8 mouse cellular contexts compared by ENCODE assay signal in genomic region chr5:74530785-74531184, GRCm38 (mm10). TPM values are rescaled to one million over a fixed set of nuclear protein-coding genes. Genes with fewer than 3 reads are reported as not detected.
DNase-seq lines count a peak whose midpoint lies in the region; ATAC-seq and TF ChIP-seq lines count a peak whose summit lies in the region.

No protein-coding gene starts in this region.

- H3K4me2 ChIP-seq in heart, embryonic 15.5 days: peak overlapping the region; percentile 97
- peak overlapping the region; percentile 95 for H3K4me2 ChIP-seq in hindbrain, embryonic 11.5 days (replicated peaks; ENCODE audit: low read depth, low read length)
- H3K4me2 ChIP-seq in midbrain, embryonic 12.5 days (replicated peaks): peak overlapping the region; percentile 98

- no peaks in the 10 kb centered on the region for H3K9me3 ChIP-seq in heart, embryonic 15.5 days (replicated peaks)
- no peaks in the 10 kb centered on the region for H3K9me3 ChIP-seq in MEL (replicated peaks; ENCODE audit: insufficient read depth, low read length)
- H3K9me3 ChIP-seq in hindbrain, embryonic 11.5 days (ENCODE audit: control insufficient read depth, low read length): no peaks in the 10 kb centered on the region
- H3K9me3 ChIP-seq in midbrain, embryonic 12.5 days: no peaks in the 10 kb centered on the region

- TF ChIP-seq CTCF in MEL (IDR thresholded peaks at IDR 0.05 in 2 of 3, conservative IDR thresholded peaks at IDR 0.05 in 1 of 3; ENCODE audit: control insufficient read depth in 1 of 3, insufficient read depth in 1 of 3, low read depth in 2 of 3, low read length in 3 of 3, poor library complexity in 1 of 3, severe bottlenecking in 1 of 3): no peak

- no peak for TF ChIP-seq POLR2A in MEL (IDR thresholded peaks at IDR 0.05; ENCODE audit: control insufficient read depth in 1 of 2, insufficient read depth in 1 of 2, low read depth in 1 of 2, low read length in 2 of 2, poor library complexity in 1 of 2)

- H3K27me3 ChIP-seq in heart, embryonic 15.5 days: no peaks in the 10 kb centered on the region
- no peaks in the 10 kb centered on the region for H3K27me3 ChIP-seq in MEL (ENCODE audit: control insufficient read depth in 1 of 2, insufficient read depth in 2 of 2, low read length in 2 of 2)
- H3K27me3 ChIP-seq in hindbrain, embryonic 11.5 days (ENCODE audit: control insufficient read depth, insufficient read depth, low read length): no peaks in the 10 kb centered on the region
- H3K27me3 ChIP-seq in midbrain, embryonic 12.5 days: no peaks in the 10 kb centered on the region

- WGBS in heart, embryonic 15.5 days: 18% methylated on average over 16 of the region's 16 CpGs
- 28% methylated on average over 16 of the region's 16 CpGs for WGBS in hindbrain, embryonic 11.5 days
- 28% methylated on average over 16 of the region's 16 CpGs for WGBS in midbrain, embryonic 12.5 days

- peaks cover 33% of the 10 kb centered on the region for H3K79me2 ChIP-seq in MEL (ENCODE audit: control insufficient read depth, insufficient read depth, low read length, poor library complexity)

- DNase-seq in heart, adult 18-20 months: no peak
- peak; percentile 50 for DNase-seq in MEL (ENCODE audit: low read depth, low spot score)
- no peak for DNase-seq in hindbrain, embryonic 11.5 days (ENCODE audit: low spot score)
- DNase-seq in adrenal gland, postnatal 4 days (ENCODE audit: low spot score in 2 of 2): no peak
- no peak for DNase-seq in right cerebral cortex, postnatal 36 days (ENCODE audit: low spot score in 2 of 2)
- DNase-seq in frontal cortex, adult 2 months (ENCODE audit: extremely low spot score in 1 of 2, low spot score in 1 of 2): no peak

- H3K4me3 ChIP-seq in heart, embryonic 15.5 days: peak overlapping the region; percentile 87
- H3K4me3 ChIP-seq in MEL (ENCODE audit: control insufficient read depth in 1 of 2, insufficient read depth in 1 of 2, low read depth in 2 of 2, low read length in 2 of 2): peak overlapping the region; percentile 71 to 90
- H3K4me3 ChIP-seq in hindbrain, embryonic 11.5 days (ENCODE audit: low read depth, low read length): peak overlapping the region; percentile 71
- peak overlapping the region; percentile 73 for H3K4me3 ChIP-seq in midbrain, embryonic 12.5 days

- peak overlapping the region; percentile 67 for H3K9ac ChIP-seq in heart, embryonic 15.5 days
- peak overlapping the region; percentile 85 for H3K9ac ChIP-seq in MEL (ENCODE audit: control insufficient read depth, low read depth, low read length, poor library complexity, severe bottlenecking)
- H3K9ac ChIP-seq in hindbrain, embryonic 11.5 days (ENCODE audit: low read depth, low read length): peak overlapping the region; percentile 54
- peak overlapping the region; percentile 59 for H3K9ac ChIP-seq in midbrain, embryonic 12.5 days (replicated peaks)

- TF ChIP-seq RAD21 in MEL (IDR thresholded peaks at IDR 0.05; ENCODE audit: low read depth, low read length): no peak

- no peaks in the 10 kb centered on the region for H3K36me3 ChIP-seq in heart, embryonic 15.5 days
- H3K36me3 ChIP-seq in MEL (ENCODE audit: control insufficient read depth in 1 of 2, insufficient read depth in 2 of 2, low read length in 2 of 2): peaks cover 0 to 46% of the 10 kb centered on the region in 2 experiments; a peak in 2 of 4 replicates
- no peaks in the 10 kb centered on the region for H3K36me3 ChIP-seq in hindbrain, embryonic 11.5 days (ENCODE audit: control insufficient read depth, insufficient read depth, low read length)
- H3K36me3 ChIP-seq in midbrain, embryonic 12.5 days: no peaks in the 10 kb centered on the region

- H3K4me1 ChIP-seq in heart, embryonic 15.5 days (replicated peaks): peaks cover 20% of the 10 kb centered on the region
- peaks cover 30 to 39% of the 10 kb centered on the region in 2 experiments; a peak in 3 of 4 replicates for H3K4me1 ChIP-seq in MEL (ENCODE audit: control insufficient read depth in 1 of 2, insufficient read depth in 2 of 2, low read length in 2 of 2)
- H3K4me1 ChIP-seq in hindbrain, embryonic 11.5 days (replicated peaks; ENCODE audit: control insufficient read depth, insufficient read depth, low read length): peaks cover 5% of the 10 kb centered on the region; the same call in 1 of the 2 replicates
- H3K4me1 ChIP-seq in midbrain, embryonic 12.5 days: peaks cover 16% of the 10 kb centered on the region

- H3K27ac ChIP-seq in heart, embryonic 15.5 days: no peak overlapping the region
- H3K27ac ChIP-seq in MEL (ENCODE audit: control insufficient read depth, low read depth, low read length): no peak overlapping the region
- H3K27ac ChIP-seq in hindbrain, embryonic 11.5 days (ENCODE audit: low read depth, low read length): no peak overlapping the region
- H3K27ac ChIP-seq in midbrain, embryonic 12.5 days (replicated peaks): no peak overlapping the region

- no peak for ATAC-seq in heart, embryonic 15.5 days (replicated peaks; ENCODE audit: insufficient number of reproducible peaks, insufficient read depth, low FRiP score, low read depth)
- ATAC-seq in hindbrain, embryonic 11.5 days (ENCODE audit: low FRiP score): no peak
- ATAC-seq in midbrain, embryonic 12.5 days (ENCODE audit: low FRiP score, low read depth): no peak

- TF ChIP-seq EP300 in MEL (IDR thresholded peaks at IDR 0.05; ENCODE audit: low read depth in 1 of 2, low read length in 2 of 2): no peak

TF ChIP-seq in MEL, 35 proteins besides CTCF, POLR2A, EP300 and RAD21:
- TF ChIP-seq SIN3A (IDR thresholded peaks at IDR 0.05; ENCODE audit: low read length): peak; percentile 57
- TF ChIP-seq GABPA (IDR thresholded peaks at IDR 0.05; ENCODE audit: low read depth, low read length): no peak
TF ChIP-seq in MEL: peak in this region for 1.

RNA-seq across cellular contexts. Expression of gene Scfd2, which starts 0.8 kb away (rescaled TPM):
- polyA plus RNA-seq in heart, embryonic 15.5 days (2015; fragmentation: Nextera tagmentation; extraction: Ambion mirVana): 12.8 and 13.8 TPM in 2 replicates
- 10 to 100 TPM; 11.7 to 13.8 TPM for total RNA-seq in heart, adult 18-20 months (2021)
- 18.8 and 19.3 TPM in 2 replicates for total RNA-seq in MEL (2012; rRNA removed)
- 10 to 100 TPM in 1 of 2 experiments, not detected in 1; 20.3 TPM for polyA plus RNA-seq in MEL (2012; ENCODE audit: insufficient read depth in 1 of 2, insufficient read length in 2 of 2, low read depth in 1 of 2, low replicate concordance in 2 of 2, missing spikeins in 1 of 2)
- polyA plus RNA-seq in hindbrain, embryonic 11.5 days (2014; fragmentation: Nextera tagmentation; extraction: Ambion mirVana): 12.7 and 17.2 TPM in 2 replicates
- polyA plus RNA-seq in midbrain, embryonic 12.5 days (2016; fragmentation: Nextera tagmentation; extraction: Ambion mirVana): 17.7 and 21.4 TPM in 2 replicates
- 10 to 100 TPM; 20.1 to 21.1 TPM for total RNA-seq in adrenal gland, postnatal 4 days (2021)
- 16.2 and 19.6 TPM in 2 replicates for polyA plus RNA-seq in frontal cortex, adult 2 months (2012; rRNA removed)

RNA-seq across cellular contexts. Expression of gene Fip1l1, which starts 4.5 kb away (rescaled TPM):
- 55.3 and 57.7 TPM in 2 replicates for polyA plus RNA-seq in heart, embryonic 15.5 days (2015; fragmentation: Nextera tagmentation; extraction: Ambion mirVana)
- total RNA-seq in heart, adult 18-20 months (2021): 10 to 100 TPM; 26.9 to 30.1 TPM
- total RNA-seq in MEL (2012; rRNA removed): 68.3 and 70.6 TPM in 2 replicates
- 100 to 1,000 TPM in 1 of 2 experiments, 10 to 100 TPM in 1; 40.4 to 113 TPM for polyA plus RNA-seq in MEL (2012; ENCODE audit: insufficient read depth in 1 of 2, insufficient read length in 2 of 2, low read depth in 1 of 2, low replicate concordance in 2 of 2, missing spikeins in 1 of 2)
- polyA plus RNA-seq in hindbrain, embryonic 11.5 days (2014; fragmentation: Nextera tagmentation; extraction: Ambion mirVana): 86.8 and 94.1 TPM in 2 replicates
- polyA plus RNA-seq in midbrain, embryonic 12.5 days (2016; fragmentation: Nextera tagmentation; extraction: Ambion mirVana): 106 and 118 TPM in 2 replicates
- 10 to 100 TPM; 74.2 to 86.6 TPM for total RNA-seq in adrenal gland, postnatal 4 days (2021)
- 61.1 and 63.0 TPM in 2 replicates for polyA plus RNA-seq in frontal cortex, adult 2 months (2012; rRNA removed)
